Mouse (Mus musculus): ENCODE measurements around the gene Wnt2b. TPM values are rescaled to one million over a fixed set of nuclear protein-coding genes. Genes with fewer than 3 reads are reported as not detected.

Gene Wnt2b
- total RNA-seq (2021): under 1 TPM; 0.85 to 0.91 TPM
- long read RNA-seq, experiment 1: 0 reads
- long read RNA-seq, experiment 2: 0 reads

GRCm38 (mm10) chr3:104961066-104962059 is at the start of gene Wnt2b:
Gene Wnt2b (minus strand): TSS chr3:104961921.
- DNase-seq (ENCODE audit: low spot score in 2 of 2): no peak

GRCm38 (mm10) chr3:105010681-105011339 is 49.1 kb upstream of the Wnt2b start:
- DNase-seq (ENCODE audit: low spot score in 2 of 2): no peak

- no peak for DNase-seq (ENCODE audit: low spot score in 2 of 2)
These were observed 46.3 kb upstream of the Wnt2b start for GRCm38 (mm10) chr3:105008070-105008469.

- no peak for DNase-seq (ENCODE audit: low spot score in 2 of 2)
These were observed 44.4 kb upstream of the Wnt2b start for GRCm38 (mm10) chr3:105006101-105006500.

GRCm38 (mm10) chr3:105005561-105006065 is 43.9 kb upstream of the Wnt2b start:
- no peak for DNase-seq (ENCODE audit: low spot score in 2 of 2)

GRCm38 (mm10) chr3:105005011-105005410 is 43.3 kb upstream of the Wnt2b start:
- no peak for DNase-seq (ENCODE audit: low spot score in 2 of 2)

- DNase-seq (ENCODE audit: low spot score in 2 of 2): peak; percentile 48 to 75
These were observed 42.3 kb upstream of the Wnt2b start for GRCm38 (mm10) chr3:105003960-105004463.

GRCm38 (mm10) chr3:105001374-105001773 is 39.7 kb upstream of the Wnt2b start:
- no peak for DNase-seq (ENCODE audit: low spot score in 2 of 2)

- no peak for DNase-seq (ENCODE audit: low spot score in 2 of 2)
These were observed 38.8 kb upstream of the Wnt2b start for GRCm38 (mm10) chr3:105000561-105000960.

GRCm38 (mm10) chr3:104997563-104997962 is 35.8 kb upstream of the Wnt2b start:
- no peak for DNase-seq (ENCODE audit: low spot score in 2 of 2)

- DNase-seq (ENCODE audit: low spot score in 2 of 2): no peak
These were observed 34.0 kb upstream of the Wnt2b start for GRCm38 (mm10) chr3:104995707-104996106.

- no peak for DNase-seq (ENCODE audit: low spot score in 2 of 2)
These were observed 32.7 kb upstream of the Wnt2b start for GRCm38 (mm10) chr3:104994415-104994841.

- DNase-seq (ENCODE audit: low spot score in 2 of 2): peak; percentile 37 to 70
These were observed 32.1 kb upstream of the Wnt2b start for GRCm38 (mm10) chr3:104993800-104994199.

GRCm38 (mm10) chr3:104992709-104993388 is 31.1 kb upstream of the Wnt2b start:
- peak; percentile 90 for DNase-seq (ENCODE audit: low spot score in 2 of 2)

- no peak for DNase-seq (ENCODE audit: low spot score in 2 of 2)
These were observed 30.0 kb upstream of the Wnt2b start for GRCm38 (mm10) chr3:104991703-104992102.

- no peak for DNase-seq (ENCODE audit: low spot score in 2 of 2)
These were observed 26.2 kb upstream of the Wnt2b start for GRCm38 (mm10) chr3:104987884-104988283.

- no peak for DNase-seq (ENCODE audit: low spot score in 2 of 2)
These were observed 18.0 kb upstream of the Wnt2b start for GRCm38 (mm10) chr3:104979735-104980134.

- peak; percentile 88 for DNase-seq (ENCODE audit: low spot score in 2 of 2)
These were observed 6.0 kb upstream of the Wnt2b start for GRCm38 (mm10) chr3:104967548-104968300.

GRCm38 (mm10) chr3:104965991-104966554 is 4.4 kb upstream of the Wnt2b start:
- no peak for DNase-seq (ENCODE audit: low spot score in 2 of 2)
